Mouse (Mus musculus): ENCODE results near the gene Card6. TPM values are rescaled to one million over a fixed set of nuclear protein-coding genes. Genes with fewer than 3 reads are reported as not detected.

Gene Card6
- polyA plus RNA-seq, 1 experiment from 2014 or later, result 1.5 TPM

DNA sequence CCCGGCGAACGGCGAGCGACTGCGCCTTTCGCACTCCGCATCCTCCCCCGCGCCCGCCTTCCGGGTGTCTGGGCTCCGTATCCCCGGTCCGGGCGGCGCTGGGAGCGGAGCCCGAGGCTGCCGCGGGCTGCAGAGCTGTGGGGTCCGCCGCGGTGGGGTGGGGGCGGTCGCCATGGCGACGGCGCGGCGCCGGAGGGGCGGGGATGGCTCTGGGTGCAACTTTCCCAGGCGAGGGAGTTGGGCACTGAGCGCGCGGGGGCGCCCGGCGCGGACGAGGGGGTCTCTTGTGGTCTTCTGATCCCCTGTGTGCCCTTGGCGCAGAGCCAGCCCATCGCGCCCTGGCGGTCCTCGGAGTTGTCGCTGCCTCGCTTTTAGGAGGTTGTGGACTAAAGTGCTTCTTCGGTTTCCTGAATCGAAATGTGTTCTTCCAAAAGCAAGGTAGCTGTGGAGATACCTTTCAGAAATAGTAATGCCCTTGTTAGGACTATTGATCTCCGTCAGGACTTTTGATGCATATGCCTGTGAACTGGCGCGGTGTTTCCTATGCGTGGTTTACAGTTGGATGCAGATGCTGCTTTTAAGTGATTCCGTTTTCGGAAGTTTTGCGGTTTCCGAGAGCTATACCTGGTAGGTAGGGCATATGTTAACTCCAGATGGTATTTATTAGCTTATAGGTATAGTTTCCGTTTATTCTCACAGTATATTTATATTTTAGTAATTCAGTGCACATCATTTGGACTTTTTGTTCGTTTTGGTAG is 35.9 kb upstream of the Card6 start:
- no peaks in the 10 kb centered on the region for H3K9me3 ChIP-seq (ENCODE audit: control insufficient read depth, low read length)
- peak overlapping the region; percentile 96 for H3K4me3 ChIP-seq (ENCODE audit: low read length)
- WGBS, result 2% methylated on average over 58 of the region's 61 CpGs
- H3K27ac ChIP-seq (ENCODE audit: low read length), result peak overlapping the region; percentile 90
- peak overlapping the region; percentile 94 for H3K9ac ChIP-seq (ENCODE audit: low read depth, low read length)
- no peaks in the 10 kb centered on the region for H3K27me3 ChIP-seq (replicated peaks; ENCODE audit: control insufficient read depth, insufficient read depth, low read length)
- H3K36me3 ChIP-seq (ENCODE audit: control insufficient read depth, insufficient read depth, low read length), result no peaks in the 10 kb centered on the region
- peak overlapping the region; percentile 78 for H3K4me2 ChIP-seq (ENCODE audit: low read depth, low read length)
- H3K4me1 ChIP-seq (ENCODE audit: control insufficient read depth, insufficient read depth, low read length), result peaks cover 20% of the 10 kb centered on the region
- peak; percentile 82 for ATAC-seq

DNA sequence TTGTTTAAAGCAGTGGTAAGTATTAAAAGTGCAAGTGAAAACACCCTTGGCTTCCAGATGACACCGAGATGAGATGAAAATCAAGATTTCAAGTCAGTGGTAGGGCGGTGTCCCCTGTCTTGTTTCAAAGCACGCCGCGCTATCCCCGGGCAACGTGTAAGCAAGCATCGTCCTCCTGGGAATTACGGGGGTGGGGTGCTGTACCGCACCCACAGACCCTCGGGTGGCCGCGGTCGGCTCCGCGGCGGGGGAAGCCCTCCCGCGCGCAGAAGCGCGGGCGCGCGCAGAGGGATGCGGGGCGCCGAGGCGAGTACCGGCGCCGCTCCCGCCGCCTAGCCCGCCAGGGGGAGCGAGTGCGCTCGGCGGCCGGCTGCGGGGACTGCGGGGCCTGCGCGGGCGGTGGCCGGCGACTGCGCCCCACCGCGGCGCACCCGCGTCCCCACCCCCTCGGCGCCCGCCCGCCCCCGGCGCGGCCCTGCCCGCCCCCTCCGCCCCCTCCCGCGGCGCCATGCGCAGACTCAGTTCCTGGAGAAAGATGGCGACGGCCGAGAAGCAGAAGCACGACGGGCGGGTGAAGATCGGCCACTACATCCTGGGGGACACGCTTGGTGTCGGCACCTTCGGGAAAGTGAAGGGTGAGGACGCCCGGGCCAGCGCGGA is 35.2 kb upstream of the Card6 start, which contains the start of gene Prkaa1:
TSS of gene Prkaa1 (plus strand) at position 501 of the 660 bp plus-strand sequence.
- Histone ChIP-seq H3K36me3 (ENCODE audit: control insufficient read depth, insufficient read depth, low read length) (no peaks in the 10 kb centered on the region), H3K9ac (ENCODE audit: low read depth, low read length) (peak within 1 kb of the TSS; percentile 94), H3K27me3 (replicated peaks; ENCODE audit: control insufficient read depth, insufficient read depth, low read length) (no peaks in the 10 kb centered on the region), H3K4me1 (ENCODE audit: control insufficient read depth, insufficient read depth, low read length) (peaks cover 18% of the 10 kb centered on the region), H3K4me2 (ENCODE audit: low read depth, low read length) (peak within 1 kb of the TSS; percentile 78), H3K9me3 (ENCODE audit: control insufficient read depth, low read length) (no peaks in the 10 kb centered on the region), H3K4me3 (ENCODE audit: low read length) (peak within 1 kb of the TSS; percentile 96), H3K27ac (ENCODE audit: low read length) (peak within 1 kb of the TSS; percentile 90)
- ATAC-seq, result peak; percentile 91
- WGBS, result under 1% methylated on average over 69 of the region's 80 CpGs

DNA sequence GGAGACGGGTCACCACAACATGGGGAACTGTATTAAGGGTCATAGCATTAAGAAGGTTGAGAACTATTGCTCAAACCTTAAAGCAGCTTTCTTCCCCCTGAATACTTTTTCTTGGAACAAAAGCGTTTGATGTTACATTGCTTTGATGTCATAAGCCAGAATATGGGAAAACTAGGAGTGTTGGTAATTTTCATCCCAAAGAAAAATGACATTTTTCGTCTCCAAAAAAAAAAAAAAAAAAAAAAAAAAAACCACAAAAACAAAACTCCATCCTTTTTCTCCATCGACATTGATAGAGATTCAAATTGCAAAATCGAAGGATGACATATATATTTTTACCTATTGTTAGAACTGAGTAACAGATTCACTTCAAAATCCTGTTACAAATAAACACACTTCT is 34.4 kb upstream of the Card6 start:
- Histone ChIP-seq H3K27ac (ENCODE audit: low read length) (no peak overlapping the region), H3K9ac (ENCODE audit: low read depth, low read length) (no peak overlapping the region), H3K4me3 (ENCODE audit: low read length) (no peak overlapping the region), H3K4me2 (ENCODE audit: low read depth, low read length) (no peak overlapping the region), H3K27me3 (replicated peaks; ENCODE audit: control insufficient read depth, insufficient read depth, low read length) (no peaks in the 10 kb centered on the region), H3K36me3 (ENCODE audit: control insufficient read depth, insufficient read depth, low read length) (no peaks in the 10 kb centered on the region), H3K4me1 (ENCODE audit: control insufficient read depth, insufficient read depth, low read length) (peaks cover 14% of the 10 kb centered on the region), H3K9me3 (ENCODE audit: control insufficient read depth, low read length) (no peaks in the 10 kb centered on the region)
- WGBS, result 65% methylated on average over 5 of the region's 5 CpGs
- ATAC-seq, result no peak

DNA sequence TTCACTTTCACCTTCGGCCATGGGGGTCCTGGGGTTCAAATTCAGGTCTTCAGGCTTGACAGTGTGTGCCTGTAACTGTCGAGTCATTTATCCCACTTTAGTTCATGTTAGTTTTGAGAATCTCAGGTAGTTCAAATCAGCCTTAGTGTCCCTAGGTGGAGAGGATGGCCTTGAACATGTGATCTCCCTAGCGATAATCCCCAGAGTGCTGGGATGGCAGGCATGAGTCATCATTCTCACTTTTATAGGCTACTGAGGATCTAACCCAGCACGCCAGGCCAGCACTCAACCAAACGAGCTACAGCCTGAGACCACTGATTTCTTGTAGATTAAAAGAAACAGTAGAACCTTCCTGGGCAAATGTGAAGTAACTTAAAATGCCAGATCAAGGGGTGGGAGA is 33.7 kb upstream of the Card6 start:
- Histone ChIP-seq H3K4me1 (ENCODE audit: control insufficient read depth, insufficient read depth, low read length) (peaks cover 14% of the 10 kb centered on the region), H3K4me2 (ENCODE audit: low read depth, low read length) (no peak overlapping the region), H3K27ac (ENCODE audit: low read length) (no peak overlapping the region), H3K36me3 (ENCODE audit: control insufficient read depth, insufficient read depth, low read length) (no peaks in the 10 kb centered on the region), H3K27me3 (replicated peaks; ENCODE audit: control insufficient read depth, insufficient read depth, low read length) (no peaks in the 10 kb centered on the region), H3K9ac (ENCODE audit: low read depth, low read length) (no peak overlapping the region), H3K9me3 (ENCODE audit: control insufficient read depth, low read length) (no peaks in the 10 kb centered on the region), H3K4me3 (ENCODE audit: low read length) (no peak overlapping the region)
- no peak for ATAC-seq
- 47% methylated on average over 5 of the region's 5 CpGs for whole genome bisulfite sequencing

DNA sequence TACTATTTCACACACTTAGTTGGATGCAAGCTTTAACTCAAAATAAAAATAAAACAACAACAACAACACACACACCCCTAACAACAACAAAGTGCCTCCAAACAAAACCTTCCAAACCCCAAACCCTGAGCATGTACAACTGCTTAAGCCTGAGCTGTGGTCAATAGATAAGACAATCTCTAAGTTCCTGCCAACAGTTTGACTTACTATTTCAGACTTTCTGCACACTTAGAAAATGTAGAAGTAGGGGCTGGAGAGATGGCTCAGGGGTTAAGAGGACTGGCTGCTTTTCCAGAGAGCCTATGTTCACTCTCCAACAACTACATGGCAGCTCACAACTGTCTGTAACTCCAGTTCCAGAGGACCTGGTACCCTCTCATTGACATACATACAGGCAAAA is 32.0 kb upstream of the Card6 start:
- H3K4me1 ChIP-seq (ENCODE audit: control insufficient read depth, insufficient read depth, low read length), result peaks cover 11% of the 10 kb centered on the region
- no peak overlapping the region for H3K9ac ChIP-seq (ENCODE audit: low read depth, low read length)
- no peak for ATAC-seq

DNA sequence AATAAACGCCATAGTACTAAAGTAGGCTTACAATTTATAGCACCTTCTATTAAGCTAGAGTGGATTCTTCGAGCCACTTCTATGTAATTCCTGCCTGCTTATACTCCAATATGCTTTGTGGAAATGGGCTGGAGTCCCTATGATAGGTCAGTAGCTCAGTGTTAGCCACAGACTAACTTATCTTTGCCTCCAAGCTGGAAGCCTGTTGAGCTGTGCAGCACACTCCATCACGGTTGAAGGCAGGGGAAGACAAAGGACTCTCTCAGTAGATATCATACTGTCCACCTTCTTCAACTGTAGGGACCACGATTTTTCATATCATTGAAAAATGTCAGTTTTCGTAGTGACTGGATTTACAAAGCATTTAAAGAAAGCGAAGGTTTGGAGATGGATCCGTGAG is 31.5 kb upstream of the Card6 start:
- WGBS, result 84% methylated on average over 7 of the region's 7 CpGs
- H3K36me3 ChIP-seq (ENCODE audit: control insufficient read depth, insufficient read depth, low read length), result no peaks in the 10 kb centered on the region
- no peak overlapping the region for H3K4me2 ChIP-seq (ENCODE audit: low read depth, low read length)
- no peaks in the 10 kb centered on the region for H3K9me3 ChIP-seq (ENCODE audit: control insufficient read depth, low read length)
- ATAC-seq, result no peak
- H3K27ac ChIP-seq (ENCODE audit: low read length), result no peak overlapping the region
- H3K4me1 ChIP-seq (ENCODE audit: control insufficient read depth, insufficient read depth, low read length), result peaks cover 7% of the 10 kb centered on the region; the same call in 1 of the 2 replicates
- H3K4me3 ChIP-seq (ENCODE audit: low read length), result no peak overlapping the region
- H3K9ac ChIP-seq (ENCODE audit: low read depth, low read length), result no peak overlapping the region
- H3K27me3 ChIP-seq (replicated peaks; ENCODE audit: control insufficient read depth, insufficient read depth, low read length), result no peaks in the 10 kb centered on the region

More for the DNA sequence above, 32.0 kb upstream of the Card6 start:
- H3K4me2 ChIP-seq (ENCODE audit: low read depth, low read length), result no peak overlapping the region
- H3K9me3 ChIP-seq (ENCODE audit: control insufficient read depth, low read length), result no peaks in the 10 kb centered on the region
- no peaks in the 10 kb centered on the region for H3K27me3 ChIP-seq (replicated peaks; ENCODE audit: control insufficient read depth, insufficient read depth, low read length)
- H3K36me3 ChIP-seq (ENCODE audit: control insufficient read depth, insufficient read depth, low read length), result no peaks in the 10 kb centered on the region
- no peak overlapping the region for H3K4me3 ChIP-seq (ENCODE audit: low read length)
- no peak overlapping the region for H3K27ac ChIP-seq (ENCODE audit: low read length)

DNA sequence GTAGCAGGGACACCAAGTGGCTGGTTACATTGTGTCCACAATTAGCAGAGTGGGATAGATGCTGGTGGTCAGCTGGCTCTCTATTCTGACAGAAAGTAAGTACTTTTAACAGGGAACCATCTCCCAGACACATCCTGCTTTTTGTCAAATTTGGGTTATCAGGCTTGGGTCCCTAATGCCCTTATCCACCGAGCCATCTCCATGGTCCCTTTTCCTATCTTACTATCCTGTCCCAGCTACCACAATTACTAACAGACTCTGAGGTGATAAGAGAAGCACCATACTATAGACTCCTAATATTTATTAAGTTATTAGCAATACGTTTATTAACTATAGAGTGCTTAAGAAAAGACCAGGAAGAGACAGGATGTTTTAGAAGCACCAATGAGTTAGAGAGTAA is 31.0 kb upstream of the Card6 start:
- Histone ChIP-seq H3K9me3 (ENCODE audit: control insufficient read depth, low read length) (no peaks in the 10 kb centered on the region), H3K9ac (ENCODE audit: low read depth, low read length) (no peak overlapping the region), H3K4me2 (ENCODE audit: low read depth, low read length) (no peak overlapping the region), H3K27me3 (replicated peaks; ENCODE audit: control insufficient read depth, insufficient read depth, low read length) (no peaks in the 10 kb centered on the region), H3K4me1 (ENCODE audit: control insufficient read depth, insufficient read depth, low read length) (peaks cover 3% of the 10 kb centered on the region; the same call in 1 of the 2 replicates), H3K27ac (ENCODE audit: low read length) (no peak overlapping the region), H3K4me3 (ENCODE audit: low read length) (no peak overlapping the region), H3K36me3 (ENCODE audit: control insufficient read depth, insufficient read depth, low read length) (no peaks in the 10 kb centered on the region)
- WGBS, result 73% methylated on average over 2 of the region's 2 CpGs
- no peak for ATAC-seq

DNA sequence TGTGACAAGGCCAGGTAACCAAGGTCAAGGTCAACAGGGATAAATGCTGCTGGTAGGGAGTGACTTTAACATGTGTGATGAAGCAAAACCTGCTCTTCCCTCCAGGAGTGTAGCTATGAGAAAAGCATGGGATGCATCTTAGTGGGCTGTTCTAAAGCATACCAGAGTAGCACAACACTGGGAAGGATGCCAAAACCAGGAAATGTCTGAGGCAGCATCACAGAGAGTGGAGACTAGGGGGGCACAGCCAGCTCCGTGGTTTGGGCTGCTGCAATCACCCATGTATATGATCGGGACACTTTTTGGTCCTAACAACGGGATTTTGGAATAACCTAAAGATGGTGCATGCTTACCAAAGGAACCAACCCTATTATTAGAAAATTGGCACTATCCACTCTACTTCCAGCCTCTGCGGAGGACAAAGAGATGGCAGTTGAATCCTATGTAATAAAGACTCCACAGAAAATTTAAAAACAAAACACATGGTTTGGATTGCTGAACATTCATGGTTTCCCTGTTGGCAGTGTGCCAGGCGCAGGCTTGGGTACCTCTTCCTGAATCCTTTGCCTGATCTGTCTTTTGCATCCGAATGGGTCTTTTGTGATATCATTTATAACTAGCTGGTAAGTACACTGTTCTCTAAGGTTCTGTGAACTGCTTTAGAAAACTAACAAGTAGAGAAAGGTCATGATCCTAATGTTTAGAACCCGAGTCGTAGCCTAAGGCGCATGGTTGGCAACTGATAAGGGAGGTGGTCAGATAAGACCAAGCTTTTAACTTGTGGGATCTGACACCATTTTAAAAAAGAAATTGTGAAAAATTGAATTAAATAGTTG is 29.9 kb upstream of the Card6 start:
- WGBS, result 65% methylated on average over 9 of the region's 9 CpGs
- Histone ChIP-seq H3K4me1 (ENCODE audit: control insufficient read depth, insufficient read depth, low read length) (peaks cover 3% of the 10 kb centered on the region; the same call in 1 of the 2 replicates), H3K4me3 (ENCODE audit: low read length) (no peak overlapping the region), H3K27ac (ENCODE audit: low read length) (no peak overlapping the region), H3K27me3 (replicated peaks; ENCODE audit: control insufficient read depth, insufficient read depth, low read length) (no peaks in the 10 kb centered on the region), H3K9ac (ENCODE audit: low read depth, low read length) (no peak overlapping the region), H3K4me2 (ENCODE audit: low read depth, low read length) (no peak overlapping the region), H3K9me3 (ENCODE audit: control insufficient read depth, low read length) (no peaks in the 10 kb centered on the region), H3K36me3 (ENCODE audit: control insufficient read depth, insufficient read depth, low read length) (no peaks in the 10 kb centered on the region)
- no peak for ATAC-seq

DNA sequence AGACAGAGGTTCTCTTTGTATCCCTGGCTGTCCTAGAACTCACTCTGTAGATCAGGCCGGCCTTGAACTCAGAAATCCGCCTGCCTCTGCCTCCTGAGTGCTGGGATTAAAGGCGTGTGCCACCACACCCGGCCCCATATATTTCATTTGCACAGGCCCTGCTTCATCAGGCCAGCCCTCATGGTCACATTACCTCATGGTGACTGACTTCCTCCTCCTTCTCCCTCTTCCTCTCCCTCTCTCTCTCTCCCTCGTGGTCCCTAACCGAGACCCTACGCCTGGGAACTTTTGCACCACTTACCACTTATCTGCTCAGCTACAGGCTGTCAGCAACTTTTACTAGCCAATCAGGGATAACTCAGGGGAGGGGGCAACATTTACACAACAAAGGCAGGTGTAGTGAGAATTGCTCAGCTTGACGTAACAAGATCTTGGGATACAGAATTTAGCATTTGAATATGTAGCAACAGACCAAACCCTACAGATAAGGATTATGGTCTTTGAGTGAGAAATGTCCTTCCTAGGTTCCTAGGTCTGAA is 26.7 kb upstream of the Card6 start:
- Histone ChIP-seq H3K27ac (ENCODE audit: low read length) (no peak overlapping the region), H3K27me3 (replicated peaks; ENCODE audit: control insufficient read depth, insufficient read depth, low read length) (no peaks in the 10 kb centered on the region), H3K4me1 (ENCODE audit: control insufficient read depth, insufficient read depth, low read length) (no peaks in the 10 kb centered on the region), H3K36me3 (ENCODE audit: control insufficient read depth, insufficient read depth, low read length) (no peaks in the 10 kb centered on the region), H3K4me3 (ENCODE audit: low read length) (no peak overlapping the region), H3K4me2 (ENCODE audit: low read depth, low read length) (no peak overlapping the region), H3K9ac (ENCODE audit: low read depth, low read length) (no peak overlapping the region), H3K9me3 (ENCODE audit: control insufficient read depth, low read length) (no peaks in the 10 kb centered on the region)
- 74% methylated on average over 8 of the region's 8 CpGs for WGBS
- no peak for ATAC-seq
